Mouse (Mus musculus) splenic B cell, adult 2 months (primary cell): ENCODE measurements around the gene Cacng2.

Experiments
- DNase-seq: peaks from one replicate; pipeline ENCODE4 v3.0.0-alpha.2; 2011; ENCODE audit warnings: low read depth, low spot score
- H3K27me3 ChIP-seq: 2 replicates; pipeline ENCODE4 v1.6.1; 2012; ENCODE audit warnings: mild to moderate bottlenecking, low read length, moderate library complexity, mixed read lengths; ENCODE audit not compliant: control insufficient read depth, poor library complexity, insufficient read depth, severe bottlenecking
- H3K36me3 ChIP-seq: 2 replicates; pipeline ENCODE4 v1.6.1; 2012; ENCODE audit warnings: mild to moderate bottlenecking, low read length, moderate library complexity, mixed read lengths; ENCODE audit not compliant: control insufficient read depth, poor library complexity, insufficient read depth, severe bottlenecking

The Cacng2 gene

DNA sequence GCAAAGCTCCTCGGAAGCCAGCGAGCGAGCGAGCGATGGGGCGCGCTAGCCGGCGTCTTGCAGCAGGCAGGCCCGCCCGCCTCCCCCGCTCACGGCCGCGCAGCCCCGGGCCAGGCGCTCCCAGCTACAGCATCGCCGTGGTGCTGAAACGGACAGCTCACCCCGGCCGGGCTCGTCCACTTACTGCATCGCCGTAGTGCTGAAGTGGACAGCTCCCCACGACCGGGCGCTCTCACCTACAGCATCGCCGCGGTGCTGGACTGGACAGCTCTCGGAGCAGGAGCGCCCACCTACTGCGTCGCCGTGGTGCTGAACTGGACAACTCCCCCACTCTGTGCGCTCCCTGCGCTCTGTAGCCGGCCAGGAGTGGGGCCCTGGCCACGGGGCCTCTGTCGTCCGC lies at the start of gene Cacng2:
Cacng2 (minus strand) TSS at position 325 of the 400 bp plus-strand sequence.
- peak; percentile 91 for DNase-seq
- Histone ChIP-seq H3K36me3 (no peaks in the 10 kb centered on the region), H3K27me3 (no peaks in the 10 kb centered on the region; the same call in 1 of the 2 replicates)

- DNase-seq = no peak
- no peaks in the 10 kb centered on the region for H3K36me3 ChIP-seq
- H3K27me3 ChIP-seq = no peaks in the 10 kb centered on the region
Observed at GRCm38 (mm10) chr15:78169566-78169965, 49.7 kb upstream of the Cacng2 start.

DNA sequence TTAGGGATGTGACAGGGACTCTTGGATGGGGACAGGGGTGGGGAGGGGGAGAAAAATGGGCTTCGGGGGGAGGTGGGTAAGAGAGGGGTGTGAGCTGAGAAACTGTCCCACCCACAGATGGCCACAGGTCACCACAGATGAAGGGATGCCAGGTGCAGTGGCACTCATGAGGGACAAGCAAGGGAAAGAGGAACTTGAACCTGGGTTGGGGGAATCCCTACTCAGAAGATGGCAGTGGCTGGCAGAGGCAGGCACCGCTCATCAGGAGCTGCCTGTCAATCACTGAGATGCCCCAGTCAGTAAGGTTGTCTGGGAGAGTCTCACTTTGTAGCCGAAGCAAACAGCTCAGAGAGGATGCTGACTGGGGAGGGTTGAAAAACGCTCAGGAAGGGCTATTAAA lies 45.5 kb upstream of the Cacng2 start:
- peak; percentile 87 for DNase-seq
- no peaks in the 10 kb centered on the region for H3K27me3 ChIP-seq
- H3K36me3 ChIP-seq = peaks cover 2% of the 10 kb centered on the region; the same call in 1 of the 2 replicates

GRCm38 (mm10) chr15:78164466-78164865 lies 44.6 kb upstream of the Cacng2 start:
- DNase-seq = no peak
- peaks cover 2% of the 10 kb centered on the region; the same call in 1 of the 2 replicates for H3K36me3 ChIP-seq
- H3K27me3 ChIP-seq = no peaks in the 10 kb centered on the region

- peak; percentile 54 for DNase-seq
- Histone ChIP-seq H3K36me3 (peaks cover 2% of the 10 kb centered on the region; the same call in 1 of the 2 replicates), H3K27me3 (no peaks in the 10 kb centered on the region)
Observed at GRCm38 (mm10) chr15:78161946-78162345, 42.1 kb upstream of the Cacng2 start.

DNA sequence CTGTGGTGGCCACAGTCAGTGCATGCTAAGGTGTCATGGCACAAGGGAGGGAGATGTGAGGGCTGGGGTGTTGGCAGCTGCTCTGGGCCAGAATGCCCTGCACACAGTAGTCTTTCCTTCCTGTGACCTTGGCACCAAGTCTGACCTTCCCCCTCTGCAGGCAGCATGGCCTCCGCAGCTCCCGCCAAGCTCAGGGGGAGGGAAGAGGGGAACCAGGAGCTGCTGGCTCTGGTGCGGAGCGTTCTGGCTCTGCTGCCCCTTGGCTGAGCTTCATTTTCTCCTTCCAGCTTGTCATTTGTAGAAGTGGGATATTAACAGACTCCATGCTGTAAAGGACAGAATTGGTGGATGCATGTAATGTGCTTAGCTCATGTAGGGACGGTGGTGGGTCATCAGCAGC lies 38.5 kb upstream of the Cacng2 start:
- no peak for DNase-seq
- peaks cover 2% of the 10 kb centered on the region; the same call in 1 of the 2 replicates for H3K36me3 ChIP-seq
- no peaks in the 10 kb centered on the region for H3K27me3 ChIP-seq

- H3K36me3 ChIP-seq = peaks cover under 1% of the 10 kb centered on the region; the same call in 1 of the 2 replicates
- H3K27me3 ChIP-seq = no peaks in the 10 kb centered on the region
- no peak for DNase-seq
Observed at GRCm38 (mm10) chr15:78157824-78158223, 38.0 kb upstream of the Cacng2 start.

GRCm38 (mm10) chr15:78157330-78157729 lies 37.5 kb upstream of the Cacng2 start:
- H3K36me3 ChIP-seq = no peaks in the 10 kb centered on the region; the same call in 1 of the 2 replicates

DNA sequence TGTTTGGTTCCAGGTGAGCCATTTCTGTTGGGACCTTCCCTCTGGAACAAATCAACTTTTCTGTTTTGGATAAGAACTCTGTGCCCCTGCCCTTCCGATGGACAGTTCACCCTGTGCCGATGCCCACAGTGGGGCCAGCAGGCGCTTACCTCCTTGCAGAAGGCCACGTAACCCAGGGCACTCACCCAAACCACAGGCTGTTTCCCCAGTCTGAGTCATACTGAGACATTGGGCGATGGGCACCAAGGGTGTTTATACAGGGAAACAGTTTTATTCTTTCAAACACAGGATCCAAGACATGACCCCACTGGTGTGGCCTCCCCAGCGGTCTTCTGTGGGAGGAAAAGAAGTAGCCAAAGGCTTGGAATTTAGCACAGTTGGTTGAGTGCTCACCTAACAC lies 35.6 kb upstream of the Cacng2 start:
- Histone ChIP-seq H3K27me3 (no peaks in the 10 kb centered on the region), H3K36me3 (no peaks in the 10 kb centered on the region; the same call in 1 of the 2 replicates)
- DNase-seq = no peak

More at GRCm38 (mm10) chr15:78157330-78157729, 37.5 kb upstream of the Cacng2 start:
- H3K27me3 ChIP-seq = no peaks in the 10 kb centered on the region
- DNase-seq = no peak

GRCm38 (mm10) chr15:78153045-78153775 lies 33.4 kb upstream of the Cacng2 start:
- Histone ChIP-seq H3K27me3 (no peaks in the 10 kb centered on the region), H3K36me3 (no peaks in the 10 kb centered on the region)
- DNase-seq = no peak

DNA sequence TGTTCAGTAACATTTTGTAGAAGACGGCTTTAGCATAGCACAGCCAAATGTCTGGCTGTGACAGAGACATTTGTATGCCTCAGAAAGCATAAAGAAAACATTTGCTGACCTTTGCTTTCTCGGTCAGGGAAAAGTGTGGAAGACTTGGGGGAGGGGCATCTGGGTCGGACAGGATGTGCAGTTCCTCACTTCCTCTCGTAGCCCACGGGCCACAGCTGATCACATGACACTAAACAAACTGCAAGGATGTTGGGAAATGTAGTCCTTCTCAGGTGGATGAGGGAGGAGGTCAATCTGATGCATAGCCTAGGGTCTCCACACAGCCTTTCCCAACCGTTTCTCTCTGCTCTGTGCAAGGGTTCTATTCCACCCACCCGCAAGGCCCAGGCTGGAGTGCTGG lies 28.7 kb upstream of the Cacng2 start:
- H3K36me3 ChIP-seq = no peaks in the 10 kb centered on the region
- no peaks in the 10 kb centered on the region for H3K27me3 ChIP-seq
- DNase-seq = no peak

DNA sequence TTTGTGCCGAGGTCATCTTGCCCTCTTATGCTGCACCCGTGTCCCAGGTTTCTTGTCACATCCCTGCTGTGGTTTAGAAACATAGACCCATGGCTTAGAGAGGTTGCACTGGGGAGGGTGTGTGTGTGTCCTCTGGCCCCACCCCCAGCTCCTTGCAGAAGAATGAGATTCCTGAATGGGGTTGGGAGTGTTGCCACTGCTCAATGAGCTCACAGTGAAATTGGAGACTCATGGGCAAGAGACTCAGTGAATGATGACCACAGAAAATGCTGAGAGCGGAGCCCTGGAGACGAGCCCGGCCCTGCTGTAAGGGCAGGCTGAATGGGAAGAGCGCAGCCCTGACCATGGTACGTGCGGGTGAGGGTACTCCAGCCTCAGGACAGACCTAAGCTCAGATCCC lies 20.4 kb upstream of the Cacng2 start:
- Histone ChIP-seq H3K27me3 (no peaks in the 10 kb centered on the region), H3K36me3 (no peaks in the 10 kb centered on the region)
- no peak for DNase-seq

- Histone ChIP-seq H3K36me3 (no peaks in the 10 kb centered on the region), H3K27me3 (no peaks in the 10 kb centered on the region)
- no peak for DNase-seq
Observed at GRCm38 (mm10) chr15:78134606-78135005, 14.8 kb upstream of the Cacng2 start.

- no peak for DNase-seq
- Histone ChIP-seq H3K27me3 (no peaks in the 10 kb centered on the region), H3K36me3 (no peaks in the 10 kb centered on the region)
Observed at GRCm38 (mm10) chr15:78133389-78133788, 13.6 kb upstream of the Cacng2 start.

GRCm38 (mm10) chr15:78119248-78119647 lies 580 bp downstream of the Cacng2 start:
- no peak for DNase-seq
- Histone ChIP-seq H3K27me3 (no peaks in the 10 kb centered on the region; the same call in 1 of the 2 replicates), H3K36me3 (no peaks in the 10 kb centered on the region)
